Mouse (Mus musculus): ENCODE data around the gene Sytl3. TPM values are rescaled to one million over a fixed set of nuclear protein-coding genes. Genes with fewer than 3 reads are reported as not detected.

Sytl3 gene
- polyA plus RNA-seq, 1 experiment = 3.7 TPM

DNA sequence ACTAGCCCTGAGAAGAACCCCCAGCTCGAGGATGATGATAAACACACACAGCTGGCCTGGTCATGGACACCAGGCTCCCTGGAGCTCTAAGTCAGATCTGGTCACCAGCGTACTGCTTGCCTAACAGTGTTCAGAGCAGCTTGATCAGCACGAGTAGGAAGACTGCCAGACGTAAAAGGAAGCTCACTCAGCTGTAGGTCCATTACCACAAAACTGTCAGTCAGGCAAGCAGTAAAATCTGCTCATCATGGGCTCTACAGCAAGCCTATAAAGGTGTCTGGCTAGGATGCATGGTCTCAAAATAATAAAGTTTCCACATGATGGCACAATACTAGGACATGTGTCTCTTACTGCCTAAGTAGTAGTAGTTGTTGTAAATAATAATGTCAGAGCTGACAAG lies 110.7 kb downstream of the Sytl3 start:
- peak; percentile 59 for DNase-seq
- Histone ChIP-seq H3K27me3 (replicated peaks; ENCODE audit: control insufficient read depth, insufficient read depth, low read length) (no peaks in the 10 kb centered on the region), H3K4me1 (ENCODE audit: control insufficient read depth, insufficient read depth, low read length) (peaks cover 79% of the 10 kb centered on the region), H3K4me3 (ENCODE audit: insufficient read depth, low read depth, low read length) (no peak overlapping the region), H3K27ac (ENCODE audit: insufficient read depth, low read depth, low read length) (peak overlapping the region; percentile 76), H3K36me3 (ENCODE audit: control insufficient read depth, insufficient read depth, low read length) (no peaks in the 10 kb centered on the region)
- TF ChIP-seq CTCF (conservative IDR thresholded peaks at IDR 0.05; ENCODE audit: insufficient read depth, insufficient read length, low read depth, low read length) = no peak
- no peak for TF ChIP-seq POLR2A (IDR thresholded peaks at IDR 0.05; ENCODE audit: low read depth, low read length)
- WGBS = 10% methylated on average over 4 of the region's 4 CpGs

DNA sequence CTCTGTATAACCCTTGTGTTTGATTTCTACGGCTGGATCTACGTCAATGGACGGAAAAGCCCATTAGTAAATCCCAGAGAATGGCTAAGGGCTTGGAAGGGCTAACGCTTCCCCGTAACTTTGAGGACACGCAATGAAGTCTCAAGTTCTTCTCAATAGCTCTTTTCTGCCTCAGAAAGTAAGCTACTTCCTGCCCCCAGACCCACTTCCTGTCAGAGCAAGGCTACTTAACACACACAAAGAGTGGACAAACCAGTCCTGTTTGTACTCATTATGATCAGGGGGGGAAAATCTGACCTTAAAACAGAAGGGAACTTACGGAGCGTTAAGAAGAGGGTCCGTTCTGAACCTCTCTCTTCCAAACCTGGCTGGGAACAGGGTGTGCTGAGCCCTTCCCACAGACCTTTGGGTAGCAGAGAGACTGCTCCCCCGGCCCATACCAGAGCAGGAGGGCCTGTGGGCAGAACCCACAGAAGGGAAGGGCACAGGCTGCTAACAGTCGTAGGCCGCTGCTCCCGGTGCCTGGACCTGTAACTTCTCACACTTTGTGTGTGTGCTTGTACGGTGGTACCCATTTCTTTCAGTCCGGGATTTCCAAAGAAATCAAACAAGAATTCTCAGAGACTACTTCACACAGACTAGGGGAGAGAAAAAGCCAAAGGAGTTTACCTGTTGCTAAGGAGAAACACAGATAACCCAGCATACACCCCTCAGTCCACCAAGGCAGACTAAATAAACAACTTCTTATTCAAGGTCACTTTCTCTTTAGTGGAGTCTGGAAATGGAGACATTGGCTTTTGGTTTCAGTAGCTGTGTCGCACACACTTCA lies 113.0 kb downstream of the Sytl3 start:
- Histone ChIP-seq H3K27me3 (replicated peaks; ENCODE audit: control insufficient read depth, insufficient read depth, low read length) (no peaks in the 10 kb centered on the region), H3K4me1 (ENCODE audit: control insufficient read depth, insufficient read depth, low read length) (peaks cover 80% of the 10 kb centered on the region), H3K4me3 (ENCODE audit: insufficient read depth, low read depth, low read length) (no peak overlapping the region), H3K27ac (ENCODE audit: insufficient read depth, low read depth, low read length) (peak overlapping the region; percentile 80), H3K36me3 (ENCODE audit: control insufficient read depth, insufficient read depth, low read length) (no peaks in the 10 kb centered on the region)
- 40% methylated on average over 16 of the region's 16 CpGs for WGBS
- no peak for DNase-seq
- TF ChIP-seq CTCF (conservative IDR thresholded peaks at IDR 0.05; ENCODE audit: insufficient read depth, insufficient read length, low read depth, low read length) (no peak), POLR2A (IDR thresholded peaks at IDR 0.05; ENCODE audit: low read depth, low read length) (no peak)

DNA sequence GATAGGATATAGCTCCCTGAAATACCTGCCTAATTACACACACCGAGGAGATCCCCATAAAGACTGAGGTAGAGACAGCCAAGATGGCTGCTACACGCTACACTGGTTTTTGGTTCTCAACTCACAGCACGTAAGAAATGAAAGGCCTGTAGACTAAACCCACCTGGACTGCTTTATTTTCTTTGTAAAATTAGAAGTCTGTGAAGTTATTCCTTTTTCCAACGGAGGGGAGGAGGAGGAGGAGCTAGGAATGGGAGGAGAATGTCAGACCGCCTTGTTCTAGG lies 113.5 kb downstream of the Sytl3 start:
- H3K27me3 ChIP-seq (replicated peaks; ENCODE audit: control insufficient read depth, insufficient read depth, low read length) = no peaks in the 10 kb centered on the region
- peak overlapping the region; percentile 80 for H3K27ac ChIP-seq (ENCODE audit: insufficient read depth, low read depth, low read length)
- H3K36me3 ChIP-seq (ENCODE audit: control insufficient read depth, insufficient read depth, low read length) = no peaks in the 10 kb centered on the region
- no peak overlapping the region for H3K4me3 ChIP-seq (ENCODE audit: insufficient read depth, low read depth, low read length)
- 30% methylated on average over 5 of the region's 5 CpGs for WGBS
- TF ChIP-seq CTCF (conservative IDR thresholded peaks at IDR 0.05; ENCODE audit: insufficient read depth, insufficient read length, low read depth, low read length) (no peak), POLR2A (IDR thresholded peaks at IDR 0.05; ENCODE audit: low read depth, low read length) (no peak)
- no peak for DNase-seq
- peaks cover 80% of the 10 kb centered on the region for H3K4me1 ChIP-seq (ENCODE audit: control insufficient read depth, insufficient read depth, low read length)

DNA sequence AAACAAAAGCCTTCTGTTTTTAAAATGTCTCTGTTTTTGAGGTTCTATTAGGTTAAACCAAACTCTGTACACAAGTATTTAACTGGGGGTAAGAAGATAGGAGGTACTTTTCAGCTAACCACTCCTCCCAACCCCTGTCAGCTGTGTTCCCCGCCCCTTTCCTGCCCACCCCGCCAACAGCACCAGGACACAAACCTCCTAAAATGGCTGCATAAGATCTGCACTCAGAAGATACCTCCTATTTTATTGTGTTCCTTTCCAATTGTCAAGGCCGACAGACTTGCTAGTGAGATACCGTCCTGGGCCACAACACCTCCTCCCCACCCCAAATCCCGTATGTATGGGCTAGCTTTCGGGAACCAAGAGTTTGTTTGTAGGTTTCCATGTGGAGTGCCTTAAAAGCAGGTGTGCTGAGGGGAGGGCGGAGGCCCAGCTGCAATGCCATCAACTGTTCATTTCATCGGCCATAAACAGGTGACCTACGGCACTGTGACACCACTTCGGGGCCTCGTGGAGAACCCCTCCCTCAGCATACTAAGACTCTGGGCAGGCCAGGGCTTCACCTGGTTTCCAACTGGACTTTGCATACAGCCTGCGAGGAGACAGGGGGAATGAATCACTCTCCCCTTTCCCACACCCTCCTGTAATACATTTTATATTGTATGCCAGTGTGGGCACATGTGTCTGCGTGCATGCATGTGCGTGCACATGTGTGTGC lies 114.5 kb downstream of the Sytl3 start:
- H3K36me3 ChIP-seq (ENCODE audit: control insufficient read depth, insufficient read depth, low read length) = no peaks in the 10 kb centered on the region
- H3K4me3 ChIP-seq (ENCODE audit: insufficient read depth, low read depth, low read length) = no peak overlapping the region
- WGBS = 50% methylated on average over 14 of the region's 14 CpGs
- no peak for DNase-seq
- peaks cover 76% of the 10 kb centered on the region for H3K4me1 ChIP-seq (ENCODE audit: control insufficient read depth, insufficient read depth, low read length)
- TF ChIP-seq POLR2A (IDR thresholded peaks at IDR 0.05; ENCODE audit: low read depth, low read length) = no peak
- TF ChIP-seq CTCF (conservative IDR thresholded peaks at IDR 0.05; ENCODE audit: insufficient read depth, insufficient read length, low read depth, low read length) = no peak
- H3K27ac ChIP-seq (ENCODE audit: insufficient read depth, low read depth, low read length) = no peak overlapping the region
- H3K27me3 ChIP-seq (replicated peaks; ENCODE audit: control insufficient read depth, insufficient read depth, low read length) = no peaks in the 10 kb centered on the region

DNA sequence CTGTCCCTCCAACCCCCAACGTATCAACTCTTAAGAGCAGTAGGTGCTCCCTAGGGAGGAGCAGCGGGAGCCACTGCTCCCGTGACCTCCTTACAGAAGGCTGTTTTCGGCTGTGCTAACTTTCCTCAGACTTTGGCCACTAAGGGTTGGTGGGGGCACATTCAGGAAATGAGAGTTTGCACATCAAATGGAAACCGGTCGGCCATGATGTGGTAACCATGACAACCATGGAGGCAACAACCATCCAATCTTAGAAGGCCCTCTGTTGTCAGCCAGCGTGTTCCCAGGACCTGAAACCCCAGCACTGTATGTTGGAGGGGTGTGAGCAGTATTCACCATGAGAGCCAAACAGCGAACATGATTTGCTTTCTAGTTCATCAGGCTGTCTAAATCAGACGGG lies 116.3 kb downstream of the Sytl3 start:
- H3K27me3 ChIP-seq (replicated peaks; ENCODE audit: control insufficient read depth, insufficient read depth, low read length) = no peaks in the 10 kb centered on the region
- DNase-seq = no peak
- H3K36me3 ChIP-seq (ENCODE audit: control insufficient read depth, insufficient read depth, low read length) = no peaks in the 10 kb centered on the region
- H3K4me3 ChIP-seq (ENCODE audit: insufficient read depth, low read depth, low read length) = no peak overlapping the region
- TF ChIP-seq CTCF (conservative IDR thresholded peaks at IDR 0.05; ENCODE audit: insufficient read depth, insufficient read length, low read depth, low read length) (no peak), POLR2A (IDR thresholded peaks at IDR 0.05; ENCODE audit: low read depth, low read length) (no peak)
- H3K27ac ChIP-seq (ENCODE audit: insufficient read depth, low read depth, low read length) = 0 out of 2 replicates have a peak overlapping the region, but pooled peaks have one; percentile 2
- peaks cover 59% of the 10 kb centered on the region for H3K4me1 ChIP-seq (ENCODE audit: control insufficient read depth, insufficient read depth, low read length)
- 44% methylated on average over 9 of the region's 9 CpGs for WGBS

DNA sequence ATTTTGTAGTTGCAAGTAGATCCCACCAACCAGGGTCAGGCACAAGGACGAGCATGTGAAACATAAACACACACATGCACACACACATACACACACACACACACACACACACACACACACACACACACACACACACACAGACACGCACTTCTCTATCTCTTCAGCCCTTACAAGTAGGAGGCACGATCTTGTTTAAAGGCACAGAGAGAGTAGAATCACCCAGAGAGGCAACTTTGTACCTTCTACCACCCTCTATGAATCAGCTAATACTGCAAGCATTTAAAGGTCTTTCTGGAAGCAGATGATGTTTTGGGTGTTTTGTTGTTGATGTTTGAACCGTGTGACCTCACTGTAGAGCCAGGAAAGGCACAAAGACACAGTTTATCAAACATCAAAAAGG lies 116.8 kb downstream of the Sytl3 start:
- no peaks in the 10 kb centered on the region for H3K36me3 ChIP-seq (ENCODE audit: control insufficient read depth, insufficient read depth, low read length)
- 32% methylated on average over 4 of the region's 4 CpGs for WGBS
- H3K27me3 ChIP-seq (replicated peaks; ENCODE audit: control insufficient read depth, insufficient read depth, low read length) = no peaks in the 10 kb centered on the region
- no peak for TF ChIP-seq CTCF (conservative IDR thresholded peaks at IDR 0.05; ENCODE audit: insufficient read depth, insufficient read length, low read depth, low read length)
- TF ChIP-seq POLR2A (IDR thresholded peaks at IDR 0.05; ENCODE audit: low read depth, low read length) = no peak
- H3K4me3 ChIP-seq (ENCODE audit: insufficient read depth, low read depth, low read length) = no peak overlapping the region
- 0 out of 2 replicates have a peak overlapping the region, but pooled peaks have one; percentile 26 for H3K27ac ChIP-seq (ENCODE audit: insufficient read depth, low read depth, low read length)
- peaks cover 58% of the 10 kb centered on the region for H3K4me1 ChIP-seq (ENCODE audit: control insufficient read depth, insufficient read depth, low read length)
- no peak for DNase-seq

DNA sequence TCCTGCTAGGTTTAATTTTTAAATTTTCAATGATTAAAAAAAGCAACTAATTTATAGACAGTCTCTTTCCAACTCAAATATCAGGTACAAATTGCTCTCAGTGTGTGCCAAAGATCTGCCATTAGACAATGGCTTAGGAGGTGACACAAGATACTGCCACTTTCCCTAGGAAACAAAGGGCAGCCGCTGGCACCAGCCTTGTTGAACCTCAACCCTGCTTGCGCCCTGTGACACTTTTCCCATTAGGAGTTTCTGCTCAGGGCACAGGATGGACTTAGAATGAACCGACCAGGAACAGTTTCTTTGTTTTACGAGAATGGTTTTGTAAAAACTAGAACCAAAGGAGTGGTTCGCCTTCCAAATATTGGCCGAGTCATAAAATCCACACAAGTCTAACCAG lies 117.2 kb downstream of the Sytl3 start:
- Histone ChIP-seq H3K36me3 (ENCODE audit: control insufficient read depth, insufficient read depth, low read length) (no peaks in the 10 kb centered on the region), H3K27me3 (replicated peaks; ENCODE audit: control insufficient read depth, insufficient read depth, low read length) (no peaks in the 10 kb centered on the region), H3K4me3 (ENCODE audit: insufficient read depth, low read depth, low read length) (no peak overlapping the region), H3K27ac (ENCODE audit: insufficient read depth, low read depth, low read length) (peak overlapping the region; percentile 49), H3K4me1 (ENCODE audit: control insufficient read depth, insufficient read depth, low read length) (peaks cover 57% of the 10 kb centered on the region)
- DNase-seq = peak; percentile 64
- WGBS = 29% methylated on average over 6 of the region's 6 CpGs
- TF ChIP-seq CTCF (conservative IDR thresholded peaks at IDR 0.05; ENCODE audit: insufficient read depth, insufficient read length, low read depth, low read length) (no peak), POLR2A (IDR thresholded peaks at IDR 0.05; ENCODE audit: low read depth, low read length) (no peak)

Data from kidney, adult 2 months (tissue).